Mouse (Mus musculus): ENCODE measurements around the gene Ero1l. TPM values are rescaled to one million over a fixed set of nuclear protein-coding genes. Genes with fewer than 3 reads are reported as not detected.

Ero1l gene
- polyA plus RNA-seq, 1 experiment from 2014 or later: 19.4 TPM

DNA sequence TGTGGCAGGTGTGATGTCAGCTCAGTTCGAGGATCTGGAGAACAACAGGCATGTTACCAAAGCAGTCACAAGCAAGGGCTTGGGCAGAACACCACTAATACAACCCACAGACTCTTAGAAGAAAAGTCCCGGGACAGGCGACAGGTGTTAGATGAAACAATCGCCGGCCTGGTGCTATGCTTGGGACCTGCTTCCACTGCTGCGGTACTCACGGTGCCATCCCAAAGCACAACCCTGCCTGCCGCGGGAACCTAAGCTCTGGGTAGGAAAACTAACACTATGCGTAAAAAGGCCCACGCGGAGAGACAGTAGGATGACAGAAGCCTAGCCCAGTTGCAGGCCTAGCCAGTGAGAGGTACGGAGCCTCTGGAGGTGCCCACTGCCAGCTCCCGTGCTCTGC is 8.5 kb downstream of the Ero1l start:
- no peak for ATAC-seq
- WGBS: 94% methylated on average over 14 of the region's 14 CpGs

DNA sequence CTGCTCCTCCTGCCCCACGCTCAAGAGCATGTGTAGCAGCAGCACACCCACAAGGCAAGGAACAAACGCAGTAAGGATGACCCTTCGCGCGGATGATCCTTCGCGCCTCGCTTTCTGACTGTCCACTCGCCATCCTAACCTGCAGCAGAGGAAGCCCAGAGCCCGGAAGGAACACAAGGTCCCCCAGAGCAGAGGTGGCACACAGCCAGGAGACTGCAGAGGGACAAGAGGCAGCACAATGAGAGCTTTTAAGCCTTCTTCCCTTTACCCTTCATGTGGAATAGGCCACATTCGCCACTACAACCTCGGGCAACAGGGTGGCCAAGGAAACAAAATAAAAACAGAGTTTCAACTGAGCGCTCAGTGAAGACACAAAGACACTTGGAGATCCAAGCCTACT is 8.9 kb downstream of the Ero1l start:
- H3K27me3 ChIP-seq (replicated peaks; ENCODE audit: control insufficient read depth, insufficient read depth, low read length): no peaks in the 10 kb centered on the region
- no peak overlapping the region for H3K4me3 ChIP-seq (ENCODE audit: low read depth, low read length)
- no peak overlapping the region for H3K27ac ChIP-seq (ENCODE audit: low read depth, low read length)
- ATAC-seq: no peak
- DNase-seq (ENCODE audit: low spot score): no peak
- no peaks in the 10 kb centered on the region for H3K4me1 ChIP-seq (ENCODE audit: control insufficient read depth, insufficient read depth, low read length)
- H3K36me3 ChIP-seq (ENCODE audit: control insufficient read depth, insufficient read depth, low read length): 0 out of 2 replicates have a peak, but pooled peaks cover 6% of the 10 kb centered on the region
- no peaks in the 10 kb centered on the region for H3K9me3 ChIP-seq (replicated peaks; ENCODE audit: control insufficient read depth, low read length)
- WGBS: 83% methylated on average over 13 of the region's 13 CpGs
- H3K4me2 ChIP-seq (ENCODE audit: low read length): no peak overlapping the region
- no peak overlapping the region for H3K9ac ChIP-seq (ENCODE audit: low read length)

More for the DNA sequence above, 8.5 kb downstream of the Ero1l start:
- Histone ChIP-seq H3K4me3 (ENCODE audit: low read depth, low read length) (no peak overlapping the region), H3K36me3 (ENCODE audit: control insufficient read depth, insufficient read depth, low read length) (0 out of 2 replicates have a peak, but pooled peaks cover 3% of the 10 kb centered on the region), H3K9ac (ENCODE audit: low read length) (no peak overlapping the region), H3K27ac (ENCODE audit: low read depth, low read length) (no peak overlapping the region), H3K9me3 (replicated peaks; ENCODE audit: control insufficient read depth, low read length) (no peaks in the 10 kb centered on the region), H3K4me1 (ENCODE audit: control insufficient read depth, insufficient read depth, low read length) (no peaks in the 10 kb centered on the region), H3K27me3 (replicated peaks; ENCODE audit: control insufficient read depth, insufficient read depth, low read length) (no peaks in the 10 kb centered on the region), H3K4me2 (ENCODE audit: low read length) (no peak overlapping the region)
- DNase-seq (ENCODE audit: low spot score): no peak

DNA sequence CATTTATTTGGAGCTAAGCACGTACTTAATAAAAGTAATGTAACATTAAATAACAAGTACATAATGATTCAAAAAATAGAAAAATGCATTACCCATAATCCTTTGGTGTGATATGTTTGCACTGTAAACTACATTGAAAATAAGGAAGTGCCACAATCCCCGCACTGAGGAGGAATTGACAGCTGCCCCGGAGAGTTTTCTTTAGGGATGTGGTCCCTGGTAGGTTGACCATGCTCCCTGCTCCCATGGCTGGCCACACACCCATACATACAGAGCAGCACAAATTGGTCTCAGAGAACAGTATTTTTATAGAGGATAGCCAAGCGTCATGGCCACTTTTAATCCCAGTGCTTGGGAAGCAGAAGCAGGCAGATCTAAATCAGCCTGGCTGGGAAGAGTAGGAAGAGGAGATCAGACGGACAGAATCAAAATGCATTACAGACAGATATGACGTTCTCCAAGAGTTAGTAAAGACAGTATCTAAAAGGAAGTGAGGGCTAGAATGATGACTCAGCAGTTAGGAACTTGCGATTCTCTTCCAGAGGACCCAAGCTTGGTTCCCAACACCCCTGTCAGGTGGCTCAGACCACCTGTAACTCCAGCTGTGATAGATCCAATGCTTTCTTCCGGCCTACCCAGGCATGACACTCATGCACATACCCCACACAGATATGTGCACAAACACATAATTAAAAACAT is 10.8 kb downstream of the Ero1l start:
- Histone ChIP-seq H3K4me3 (ENCODE audit: low read depth, low read length) (no peak overlapping the region), H3K27ac (ENCODE audit: low read depth, low read length) (no peak overlapping the region), H3K9ac (ENCODE audit: low read length) (no peak overlapping the region), H3K4me1 (ENCODE audit: control insufficient read depth, insufficient read depth, low read length) (no peaks in the 10 kb centered on the region), H3K27me3 (replicated peaks; ENCODE audit: control insufficient read depth, insufficient read depth, low read length) (no peaks in the 10 kb centered on the region), H3K9me3 (replicated peaks; ENCODE audit: control insufficient read depth, low read length) (no peaks in the 10 kb centered on the region), H3K36me3 (ENCODE audit: control insufficient read depth, insufficient read depth, low read length) (0 out of 2 replicates have a peak, but pooled peaks cover 9% of the 10 kb centered on the region), H3K4me2 (ENCODE audit: low read length) (no peak overlapping the region)
- 93% methylated on average over 8 of the region's 8 CpGs for WGBS
- DNase-seq (ENCODE audit: low spot score): no peak
- no peak for ATAC-seq

DNA sequence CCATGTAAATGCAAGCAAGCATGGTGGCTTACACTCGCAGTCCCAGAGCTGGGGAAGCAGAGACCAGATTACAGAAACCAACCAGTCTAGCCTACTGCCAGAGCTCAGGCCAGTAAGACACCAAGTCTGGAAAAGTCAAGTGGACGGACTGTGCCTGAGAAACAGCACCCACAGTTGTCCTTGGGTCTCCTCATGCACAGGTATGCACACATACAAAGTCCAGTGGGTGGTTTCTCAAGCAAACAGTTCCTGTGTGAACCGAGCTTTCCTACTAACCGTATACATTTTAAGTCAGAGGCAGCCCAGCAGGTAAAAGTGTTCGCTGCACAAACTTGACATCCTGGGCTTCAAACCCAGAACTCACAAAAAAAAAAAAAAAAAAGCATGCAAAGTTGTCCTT is 12.7 kb downstream of the Ero1l start:
- Histone ChIP-seq H3K36me3 (ENCODE audit: control insufficient read depth, insufficient read depth, low read length) (peaks cover 21% of the 10 kb centered on the region), H3K9ac (ENCODE audit: low read length) (no peak overlapping the region), H3K4me2 (ENCODE audit: low read length) (no peak overlapping the region), H3K27me3 (replicated peaks; ENCODE audit: control insufficient read depth, insufficient read depth, low read length) (no peaks in the 10 kb centered on the region), H3K27ac (ENCODE audit: low read depth, low read length) (no peak overlapping the region), H3K4me1 (ENCODE audit: control insufficient read depth, insufficient read depth, low read length) (no peaks in the 10 kb centered on the region), H3K4me3 (ENCODE audit: low read depth, low read length) (no peak overlapping the region), H3K9me3 (replicated peaks; ENCODE audit: control insufficient read depth, low read length) (no peaks in the 10 kb centered on the region)
- no peak for ATAC-seq
- no peak for DNase-seq (ENCODE audit: low spot score)
- 93% methylated on average over 5 of the region's 5 CpGs for WGBS

DNA sequence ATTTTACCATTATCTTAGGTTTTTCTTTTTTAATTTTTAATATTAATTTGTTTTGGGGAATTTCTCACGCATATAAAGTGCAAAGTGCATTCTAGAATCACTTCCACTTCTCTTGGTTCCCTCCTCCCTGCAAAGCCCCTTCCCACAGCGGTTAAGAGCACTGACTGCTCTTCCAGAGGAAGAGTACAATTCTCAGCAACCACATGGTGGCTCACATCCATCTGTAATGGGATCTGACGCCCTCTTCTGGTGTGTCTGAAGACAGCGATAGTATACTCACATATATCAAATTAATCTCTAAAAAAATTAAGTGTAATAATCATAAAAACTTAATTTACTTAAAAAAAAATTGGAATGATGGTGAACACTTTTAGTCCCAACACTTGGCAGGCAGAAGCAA is 14.2 kb downstream of the Ero1l start:
- peak; percentile 12 for DNase-seq (ENCODE audit: low spot score)
- WGBS: 60% methylated on average over 4 of the region's 4 CpGs
- no peaks in the 10 kb centered on the region for H3K9me3 ChIP-seq (replicated peaks; ENCODE audit: control insufficient read depth, low read length)
- no peak overlapping the region for H3K27ac ChIP-seq (ENCODE audit: low read depth, low read length)
- no peak overlapping the region for H3K4me2 ChIP-seq (ENCODE audit: low read length)
- H3K4me3 ChIP-seq (ENCODE audit: low read depth, low read length): no peak overlapping the region
- peak; percentile 69 for ATAC-seq
- no peaks in the 10 kb centered on the region for H3K27me3 ChIP-seq (replicated peaks; ENCODE audit: control insufficient read depth, insufficient read depth, low read length)
- no peaks in the 10 kb centered on the region for H3K4me1 ChIP-seq (ENCODE audit: control insufficient read depth, insufficient read depth, low read length)
- no peak overlapping the region for H3K9ac ChIP-seq (ENCODE audit: low read length)
- H3K36me3 ChIP-seq (ENCODE audit: control insufficient read depth, insufficient read depth, low read length): peaks cover 34% of the 10 kb centered on the region

DNA sequence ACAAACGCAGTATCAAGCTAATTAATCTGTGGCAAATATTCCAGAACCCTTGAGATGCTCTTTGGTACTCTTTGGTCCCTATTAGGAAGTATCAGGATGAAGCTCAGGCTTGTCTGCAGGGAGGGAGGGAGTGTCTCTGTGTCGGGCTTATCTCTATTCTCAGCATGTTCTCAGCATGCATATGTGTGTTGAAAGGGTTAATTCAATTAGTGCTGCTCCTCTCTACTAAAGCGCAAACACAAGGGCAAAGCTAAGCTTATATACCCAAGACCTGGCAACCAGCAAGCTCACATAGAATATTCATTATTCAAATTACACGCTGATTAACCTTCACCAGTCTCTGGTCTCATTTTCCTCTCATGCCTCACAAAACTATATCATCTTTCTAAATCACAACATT is 14.6 kb downstream of the Ero1l start:
- ATAC-seq: peak; percentile 71
- H3K27me3 ChIP-seq (replicated peaks; ENCODE audit: control insufficient read depth, insufficient read depth, low read length): no peaks in the 10 kb centered on the region
- peak; percentile 65 for DNase-seq (ENCODE audit: low spot score)
- no peak overlapping the region for H3K9ac ChIP-seq (ENCODE audit: low read length)
- no peak overlapping the region for H3K4me2 ChIP-seq (ENCODE audit: low read length)
- WGBS: 29% methylated on average over 4 of the region's 4 CpGs
- H3K9me3 ChIP-seq (replicated peaks; ENCODE audit: control insufficient read depth, low read length): no peaks in the 10 kb centered on the region
- H3K4me1 ChIP-seq (ENCODE audit: control insufficient read depth, insufficient read depth, low read length): no peaks in the 10 kb centered on the region
- H3K4me3 ChIP-seq (ENCODE audit: low read depth, low read length): no peak overlapping the region
- H3K36me3 ChIP-seq (ENCODE audit: control insufficient read depth, insufficient read depth, low read length): peaks cover 38% of the 10 kb centered on the region
- H3K27ac ChIP-seq (ENCODE audit: low read depth, low read length): no peak overlapping the region

DNA sequence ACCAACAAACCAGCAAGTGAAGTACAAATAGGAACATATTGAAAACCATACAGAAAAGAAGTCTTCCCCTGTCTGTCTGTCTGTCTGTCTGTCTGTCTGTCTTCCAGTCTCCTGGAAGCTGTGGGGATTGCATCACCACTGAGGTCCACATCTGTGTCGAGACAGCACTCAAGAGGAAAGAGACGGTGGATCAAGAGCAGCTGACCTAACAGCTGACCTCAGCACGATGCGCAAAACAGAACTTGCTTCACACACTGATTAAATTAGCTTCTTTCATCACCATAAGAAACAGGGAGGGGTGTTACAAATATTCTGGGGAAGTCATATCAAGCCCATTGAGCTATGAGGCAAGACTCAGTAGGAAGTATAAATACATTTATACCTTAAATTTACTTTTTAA is 27.0 kb downstream of the Ero1l start:
- Histone ChIP-seq H3K4me3 (ENCODE audit: low read depth, low read length) (no peak overlapping the region), H3K27ac (ENCODE audit: low read depth, low read length) (no peak overlapping the region), H3K4me1 (ENCODE audit: control insufficient read depth, insufficient read depth, low read length) (no peaks in the 10 kb centered on the region), H3K27me3 (replicated peaks; ENCODE audit: control insufficient read depth, insufficient read depth, low read length) (no peaks in the 10 kb centered on the region), H3K36me3 (ENCODE audit: control insufficient read depth, insufficient read depth, low read length) (peaks cover 37% of the 10 kb centered on the region), H3K9me3 (replicated peaks; ENCODE audit: control insufficient read depth, low read length) (no peaks in the 10 kb centered on the region), H3K9ac (ENCODE audit: low read length) (no peak overlapping the region), H3K4me2 (ENCODE audit: low read length) (no peak overlapping the region)
- WGBS: 94% methylated on average over 4 of the region's 4 CpGs
- ATAC-seq (no peak), DNase-seq (ENCODE audit: low spot score) (no peak)

DNA sequence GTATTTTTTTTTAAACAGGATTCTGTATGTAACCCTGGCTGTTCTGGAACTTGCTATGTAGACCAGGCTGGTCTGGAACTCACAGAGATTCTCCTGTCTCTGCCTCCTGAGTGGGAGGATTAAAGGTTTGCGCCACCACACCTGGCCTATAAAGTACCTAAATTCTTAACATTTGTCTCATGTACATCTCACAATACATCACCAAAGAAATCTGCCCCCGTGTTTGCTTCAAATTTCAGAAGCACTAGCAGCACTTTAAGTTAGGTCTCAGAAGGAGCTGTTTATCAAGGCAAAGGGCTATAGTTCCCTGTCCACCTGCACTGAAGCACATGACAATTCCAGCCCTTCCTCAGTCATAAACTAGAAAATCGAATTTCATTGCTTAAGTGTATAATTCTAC is 36.5 kb downstream of the Ero1l start:
- ATAC-seq: no peak
- H3K4me3 ChIP-seq (ENCODE audit: low read depth, low read length): no peak overlapping the region
- H3K27me3 ChIP-seq (replicated peaks; ENCODE audit: control insufficient read depth, insufficient read depth, low read length): no peaks in the 10 kb centered on the region
- H3K9me3 ChIP-seq (replicated peaks; ENCODE audit: control insufficient read depth, low read length): no peaks in the 10 kb centered on the region
- no peak for DNase-seq (ENCODE audit: low spot score)
- no peak overlapping the region for H3K4me2 ChIP-seq (ENCODE audit: low read length)
- H3K36me3 ChIP-seq (ENCODE audit: control insufficient read depth, insufficient read depth, low read length): peaks cover 40% of the 10 kb centered on the region
- H3K4me1 ChIP-seq (ENCODE audit: control insufficient read depth, insufficient read depth, low read length): no peaks in the 10 kb centered on the region
- 90% methylated on average over 3 of the region's 3 CpGs for WGBS
- no peak overlapping the region for H3K27ac ChIP-seq (ENCODE audit: low read depth, low read length)
- no peak overlapping the region for H3K9ac ChIP-seq (ENCODE audit: low read length)

DNA sequence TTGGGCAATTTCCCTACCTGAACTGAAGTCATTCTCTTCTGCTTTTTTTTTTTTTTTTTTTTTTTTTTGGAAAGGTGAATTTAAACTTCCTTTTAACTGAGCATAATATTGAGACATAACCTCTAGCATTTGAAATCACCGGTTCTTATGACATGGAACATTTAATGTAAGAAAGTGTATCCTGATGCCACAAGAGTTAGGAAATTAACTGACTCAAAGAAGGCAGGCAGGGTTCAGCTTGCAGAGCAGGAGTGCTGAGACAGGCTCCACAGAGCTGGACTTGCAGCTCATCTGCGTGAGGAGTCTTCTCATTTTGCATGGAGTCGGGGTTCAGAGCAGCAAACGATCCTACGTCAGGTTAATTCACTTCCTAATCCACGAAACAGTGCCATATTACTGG is 42.8 kb downstream of the Ero1l start:
- ATAC-seq (no peak), DNase-seq (ENCODE audit: low spot score) (no peak)
- H3K27ac ChIP-seq (ENCODE audit: low read depth, low read length): no peak overlapping the region
- no peak overlapping the region for H3K4me2 ChIP-seq (ENCODE audit: low read length)
- no peak overlapping the region for H3K9ac ChIP-seq (ENCODE audit: low read length)
- no peaks in the 10 kb centered on the region for H3K9me3 ChIP-seq (replicated peaks; ENCODE audit: control insufficient read depth, low read length)
- no peak overlapping the region for H3K4me3 ChIP-seq (ENCODE audit: low read depth, low read length)
- peaks cover 25% of the 10 kb centered on the region for H3K36me3 ChIP-seq (ENCODE audit: control insufficient read depth, insufficient read depth, low read length)
- no peaks in the 10 kb centered on the region for H3K4me1 ChIP-seq (ENCODE audit: control insufficient read depth, insufficient read depth, low read length)
- WGBS: 88% methylated on average over 6 of the region's 6 CpGs
- no peaks in the 10 kb centered on the region for H3K27me3 ChIP-seq (replicated peaks; ENCODE audit: control insufficient read depth, insufficient read depth, low read length)
